Comparison of ENCODE assay signal across 11 mouse cellular contexts in genomic region chr10:119705348-119705747, GRCm38 (mm10).
DNase-seq lines count a peak whose midpoint lies in the region; ATAC-seq and TF ChIP-seq lines count a peak whose summit lies in the region.
"Had no signal": no experiment of that assay in that cellular context is flagged by ENCODE, and none has a peak within 500 bp of the region (broad histone marks: within the 10 kb centered on the region; RNA-seq: fewer than 3 reads in every experiment).

No protein-coding gene starts in this region.

- TF ChIP-seq CTCF in heart, postnatal 0 days (IDR thresholded peaks at IDR 0.05; ENCODE audit: low read depth), result no peak

- no peak for TF ChIP-seq EP300 in heart, postnatal 0 days (IDR thresholded peaks at IDR 0.05; ENCODE audit: low read depth)

- peak; percentile 30 for DNase-seq in heart, postnatal 0 days (ENCODE audit: low spot score)
- no peak for DNase-seq in heart, adult 8-10 months (ENCODE audit: low spot score)
- peak; percentile 55 for DNase-seq in testis, postnatal 10 days (ENCODE audit: low spot score)
- DNase-seq in testis, postnatal 14 days (ENCODE audit: low spot score), result no peak
- DNase-seq in embryonic facial prominence, embryonic 14.5 days (ENCODE audit: low spot score), result peak; percentile 68
- peak; percentile 59 for DNase-seq in retina, embryonic 14.5 days (ENCODE audit: low spot score)
- DNase-seq in gastrocnemius, adult 8-10 months (ENCODE audit: low spot score in 2 of 2), result no peak

- no peak overlapping the region for H3K4me2 ChIP-seq in heart, postnatal 0 days (ENCODE audit: low read depth, low read length)
- H3K4me2 ChIP-seq in embryonic facial prominence, embryonic 14.5 days (ENCODE audit: low read depth, low read length), result no peak overlapping the region
- H3K4me2 ChIP-seq: lung, embryonic 15.5 days; neural tube, embryonic 13.5 days; stomach, embryonic 15.5 days had no signal

- H3K9me3 ChIP-seq in heart, postnatal 0 days (replicated peaks; ENCODE audit: control insufficient read depth, low read length), result no peaks in the 10 kb centered on the region
- H3K9me3 ChIP-seq in embryonic facial prominence, embryonic 14.5 days (ENCODE audit: control insufficient read depth, low read length), result no peaks in the 10 kb centered on the region
- H3K9me3 ChIP-seq: lung, embryonic 15.5 days; neural tube, embryonic 13.5 days; stomach, embryonic 15.5 days had no signal

- ATAC-seq in heart, postnatal 0 days (ENCODE audit: insufficient read depth, low read depth), result no peak
- ATAC-seq in embryonic facial prominence, embryonic 14.5 days (ENCODE audit: low read depth), result no peak
- no peak for ATAC-seq in megakaryocyte, adult 5-6 weeks (ENCODE audit: poor library complexity, severe bottlenecking)

- H3K27me3 ChIP-seq in heart, postnatal 0 days (ENCODE audit: control insufficient read depth, insufficient read depth, low read length), result no peaks in the 10 kb centered on the region
- H3K27me3 ChIP-seq in embryonic facial prominence, embryonic 14.5 days (replicated peaks; ENCODE audit: control insufficient read depth, insufficient read depth, low read length), result no peaks in the 10 kb centered on the region
- H3K27me3 ChIP-seq: lung, embryonic 15.5 days; neural tube, embryonic 13.5 days; stomach, embryonic 15.5 days had no signal

- no peaks in the 10 kb centered on the region for H3K4me1 ChIP-seq in heart, postnatal 0 days (ENCODE audit: control insufficient read depth, insufficient read depth)
- no peaks in the 10 kb centered on the region for H3K4me1 ChIP-seq in embryonic facial prominence, embryonic 14.5 days (ENCODE audit: control insufficient read depth, insufficient read depth, low read length)
- H3K4me1 ChIP-seq: lung, embryonic 15.5 days; neural tube, embryonic 13.5 days; stomach, embryonic 15.5 days had no signal

- H3K9ac ChIP-seq in heart, postnatal 0 days (replicated peaks; ENCODE audit: low read depth, low read length), result no peak overlapping the region
- no peak overlapping the region for H3K9ac ChIP-seq in embryonic facial prominence, embryonic 14.5 days (ENCODE audit: low read depth, low read length)
- H3K9ac ChIP-seq: lung, embryonic 15.5 days; neural tube, embryonic 13.5 days; stomach, embryonic 15.5 days had no signal

- H3K4me3 ChIP-seq in heart, postnatal 0 days (ENCODE audit: low read depth, low read length), result no peak overlapping the region
- H3K4me3 ChIP-seq in embryonic facial prominence, embryonic 14.5 days (ENCODE audit: low read depth, low read length), result no peak overlapping the region
- H3K4me3 ChIP-seq: lung, embryonic 15.5 days; neural tube, embryonic 13.5 days; stomach, embryonic 15.5 days had no signal

- WGBS in heart, postnatal 0 days, result 45% methylated on average over 4 of the region's 4 CpGs
- 51% methylated on average over 4 of the region's 4 CpGs for WGBS in embryonic facial prominence, embryonic 14.5 days

- H3K36me3 ChIP-seq in heart, postnatal 0 days (replicated peaks; ENCODE audit: control insufficient read depth, insufficient read depth, low read length), result no peaks in the 10 kb centered on the region
- no peaks in the 10 kb centered on the region for H3K36me3 ChIP-seq in embryonic facial prominence, embryonic 14.5 days (ENCODE audit: control insufficient read depth, insufficient read depth, low read length)
- H3K36me3 ChIP-seq: lung, embryonic 15.5 days; neural tube, embryonic 13.5 days; stomach, embryonic 15.5 days had no signal

- no peak overlapping the region for H3K27ac ChIP-seq in heart, postnatal 0 days (ENCODE audit: low read depth)
- no peak overlapping the region for H3K27ac ChIP-seq in embryonic facial prominence, embryonic 14.5 days (replicated peaks; ENCODE audit: low read depth, low read length)
- H3K27ac ChIP-seq: lung, embryonic 15.5 days; neural tube, embryonic 13.5 days; stomach, embryonic 15.5 days had no signal

Comparison
In these comparisons a context has a peak if more than half of its experiments do, and no peak if none do; other contexts are left out.
1. DNase-seq: peak in heart, postnatal 0 days (single experiment), testis, postnatal 10 days (single experiment), embryonic facial prominence, embryonic 14.5 days (single experiment) and retina, embryonic 14.5 days (single experiment); none in heart, adult 8-10 months (single experiment), testis, postnatal 14 days (single experiment) and gastrocnemius, adult 8-10 months (0 of 2).